Mouse (Mus musculus) ES-E14 (cell line): ENCODE measurements around the gene 9530003J23Rik. TPM values are rescaled to one million over a fixed set of nuclear protein-coding genes. Genes with fewer than 3 reads are reported as not detected.

ENCODE experiments used
- DNase-seq: peaks from one replicate; pipeline ENCODE4 v3.0.0-alpha.2; 2013; ENCODE audit warnings: low read depth, low spot score
- H3K27ac ChIP-seq: 2 replicates; pipeline ENCODE4 v1.5.1; 2012; ENCODE audit warnings: low read depth, mild to moderate bottlenecking, low read length, moderate library complexity, mixed read lengths; ENCODE audit not compliant: poor library complexity, insufficient read depth, severe bottlenecking
- H3K36me3 ChIP-seq: 2 replicates; pipeline ENCODE4 v1.6.1; 2012; ENCODE audit warnings: mild to moderate bottlenecking, low read length, moderate library complexity, mixed read lengths; ENCODE audit not compliant: control insufficient read depth, poor library complexity, insufficient read depth, severe bottlenecking
- H3K4me1 ChIP-seq, 2 experiments: fragments of 150-350 bp in 1 of 2; sonication (generic) in 1 of 2; 2 replicates each; pipeline ENCODE4 v1.6.1; 2012; ENCODE audit warnings: low read length in 2 of 2, mild to moderate bottlenecking in 1 of 2, mixed read lengths in 1 of 2; ENCODE audit not compliant: control insufficient read depth in 2 of 2, insufficient read depth in 2 of 2, poor library complexity in 1 of 2
- H3K4me3 ChIP-seq, 2 experiments: fragments of 150-350 bp in 1 of 2; sonication (generic) in 1 of 2; 2 replicates each; pipeline ENCODE4 v1.5.1; 2012; ENCODE audit warnings: low read length in 2 of 2, low read depth in 1 of 2, mild to moderate bottlenecking in 1 of 2, mixed read lengths in 1 of 2; ENCODE audit not compliant: insufficient read depth in 1 of 2, poor library complexity in 1 of 2, severe bottlenecking in 1 of 2
- H3K9ac ChIP-seq: 2 replicates; pipeline ENCODE4 v1.6.1; 2012; ENCODE audit warnings: low read depth, mild to moderate bottlenecking, low read length, mixed read lengths; ENCODE audit not compliant: poor library complexity, insufficient read depth, severe bottlenecking
- H3K9me3 ChIP-seq: fragments of 150-350 bp; sonication (generic); 2 replicates; pipeline ENCODE4 v1.6.1; 2012; ENCODE audit warnings: low read depth, mild to moderate bottlenecking, low read length; ENCODE audit not compliant: control insufficient read depth, insufficient read depth
- CHD2 ChIP-seq: IDR thresholded peaks from 2 replicates; pipeline ENCODE4 v1.6.1; 2014; ENCODE audit warnings: mild to moderate bottlenecking, low read depth, low read length, inconsistent platforms
- HCFC1 ChIP-seq: IDR thresholded peaks from 2 replicates; pipeline ENCODE4 v1.6.1; 2012; ENCODE audit warnings: low read length, inconsistent platforms, borderline replicate concordance; ENCODE audit not compliant: insufficient read depth
- MAFK ChIP-seq: IDR thresholded peaks from 2 replicates; pipeline ENCODE4 v1.6.1; 2014; ENCODE audit warnings: mild to moderate bottlenecking, low read depth, low read length, inconsistent platforms; ENCODE audit not compliant: insufficient read depth
- ZC3H11A ChIP-seq: IDR thresholded peaks from 2 replicates; pipeline ENCODE4 v1.6.1; 2012; ENCODE audit warnings: low read depth, mild to moderate bottlenecking, inconsistent platforms, low read length, borderline replicate concordance
- ZNF384 ChIP-seq: IDR thresholded peaks from 2 replicates; pipeline ENCODE4 v1.6.1; 2012; ENCODE audit warnings: low read depth, low read length, inconsistent platforms
- in situ Hi-C, 2 experiments: fragments of 600-800 bp; cut with MboI; formaldehyde crosslinking; loops; one replicate each; pipeline ENCODE4 v1.15.1; 2025; ENCODE audit warnings: low sequenced_read_pairs in 2 of 2, inconsistent platforms in 1 of 2; ENCODE audit not compliant: unreplicated experiment in 2 of 2
- total RNA-seq: library from RNA; depleted of rRNA; stranded (reverse); fragments of 300-350 nt; gene quantifications from 2 replicates; pipeline ENCODE4 v1.2.3, GENCODE M21; 2012; rRNA removed

9530003J23Rik gene
- total RNA-seq, 1 experiment, result not detected

DNA sequence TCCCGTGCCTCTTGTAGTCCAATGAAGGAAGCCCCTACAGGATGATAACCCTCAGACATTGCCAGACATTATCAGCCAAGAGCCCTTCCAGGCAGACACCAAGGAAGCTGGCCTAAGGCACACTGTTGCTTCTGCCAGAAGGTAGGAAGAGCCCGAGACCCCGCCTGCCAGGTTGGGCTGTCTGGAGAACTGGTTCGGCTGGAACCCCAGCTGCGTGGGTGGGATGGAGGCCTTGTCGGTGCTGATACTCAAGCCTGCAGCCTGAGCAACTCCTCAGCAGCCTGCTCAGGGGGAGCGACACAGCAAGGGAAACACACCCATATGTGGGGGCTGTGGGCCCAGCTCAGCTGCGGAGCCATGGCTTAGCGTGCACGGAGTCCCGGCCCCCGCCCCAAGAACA is 43.5 kb downstream of the 9530003J23Rik start:
- Histone ChIP-seq H3K9ac (0 out of 2 replicates have a peak overlapping the region, but pooled peaks have one; percentile 0), H3K27ac (no peak overlapping the region), H3K4me3 (peak overlapping the region; percentile 20 to 59; a peak in 3 of 4 replicates), H3K36me3 (no peaks in the 10 kb centered on the region), H3K4me1 (peaks cover 0 to 3% of the 10 kb centered on the region in 2 experiments; a peak in 1 of 4 replicates), H3K9me3 (no peaks in the 10 kb centered on the region)
- in situ Hi-C loops, result no loop called here
- TF ChIP-seq HCFC1 (no peak), ZC3H11A (no peak), ZNF384 (no peak), MAFK (no peak), CHD2 (no peak)
- DNase-seq, result no peak

DNA sequence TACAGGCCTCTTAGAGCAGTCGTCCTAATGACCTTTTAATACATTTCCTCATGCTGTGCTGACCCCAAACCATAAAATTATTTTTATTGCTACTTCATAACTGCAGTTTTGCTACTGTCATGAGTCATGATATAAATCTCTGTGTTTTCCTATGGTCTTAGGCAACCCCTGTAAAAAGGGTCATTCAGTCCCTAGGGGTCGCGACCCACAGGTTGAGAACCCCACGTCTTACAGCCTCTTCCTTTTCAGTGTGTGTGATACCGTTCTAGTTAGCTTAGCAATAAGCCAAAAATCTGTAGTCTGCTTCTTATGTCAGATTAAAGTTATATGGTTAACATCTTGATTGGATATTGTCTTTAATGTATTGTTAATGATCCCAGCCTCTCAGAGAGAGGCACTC is 45.1 kb downstream of the 9530003J23Rik start:
- Histone ChIP-seq H3K36me3 (no peaks in the 10 kb centered on the region), H3K27ac (no peak overlapping the region), H3K4me3 (no peak overlapping the region), H3K9me3 (no peaks in the 10 kb centered on the region), H3K4me1 (peaks cover 0 to 3% of the 10 kb centered on the region in 2 experiments; a peak in 1 of 4 replicates), H3K9ac (no peak overlapping the region)
- in situ Hi-C loops, result no loop called here
- no peak for DNase-seq
- no peak for TF ChIP-seq MAFK
- TF ChIP-seq ZC3H11A, result no peak
- no peak for TF ChIP-seq HCFC1
- peak; percentile 95 for TF ChIP-seq CHD2
- no peak for TF ChIP-seq ZNF384

DNA sequence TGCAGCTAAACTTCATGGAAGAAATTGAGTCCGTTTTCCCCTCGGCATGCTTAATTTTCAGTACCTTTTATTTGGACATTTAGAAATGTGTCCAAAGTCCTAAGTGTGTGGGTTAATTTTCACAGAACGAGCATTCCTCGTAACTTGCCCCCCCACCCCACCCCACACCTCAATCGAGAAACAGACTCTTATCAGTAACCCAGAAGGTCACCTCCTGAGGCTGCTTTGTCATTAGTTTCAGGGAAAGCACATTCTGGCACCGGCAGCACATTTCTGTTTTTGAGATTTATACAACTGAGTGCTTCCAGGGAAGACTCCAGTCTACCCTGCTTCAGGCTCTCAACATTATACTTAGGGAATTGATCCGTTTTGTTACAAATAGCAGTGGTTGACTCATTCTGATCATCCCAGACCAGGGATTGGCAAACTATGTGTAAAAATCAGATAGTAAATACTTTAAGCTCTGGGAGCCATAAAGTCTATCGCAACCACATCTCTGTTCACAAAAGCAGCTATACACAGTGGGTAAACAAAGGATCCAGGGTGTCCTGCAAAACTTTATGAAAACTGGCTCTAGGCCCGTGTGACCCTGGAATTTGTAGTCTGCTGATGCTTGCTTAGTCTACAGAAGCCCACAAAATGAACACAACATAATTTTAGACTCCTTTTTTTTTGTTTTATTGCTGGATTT is 53.0 kb downstream of the 9530003J23Rik start:
- DNase-seq, result no peak
- Histone ChIP-seq H3K4me1 (no peaks in the 10 kb centered on the region; a peak in 1 of 4 replicates), H3K9ac (no peak overlapping the region), H3K4me3 (no peak overlapping the region), H3K36me3 (no peaks in the 10 kb centered on the region), H3K9me3 (no peaks in the 10 kb centered on the region), H3K27ac (no peak overlapping the region)
- in situ Hi-C loops, result no loop called here
- TF ChIP-seq ZNF384 (no peak), HCFC1 (no peak), ZC3H11A (no peak), CHD2 (no peak), MAFK (no peak)

Other genes starting within 250 kb of the 9530003J23Rik start
- 0.27 and 0.53 TPM in 2 replicates for gene Lrrc10, start 193.4 kb downstream of the 9530003J23Rik start, total RNA-seq
- gene Cct2, start 174.9 kb downstream of the 9530003J23Rik start, total RNA-seq, result 369 and 441 TPM in 2 replicates
- 11.7 and 17.3 TPM in 2 replicates for gene Frs2, start 90.2 kb downstream of the 9530003J23Rik start, total RNA-seq
- 39.7 and 47.3 TPM in 2 replicates for gene Yeats4, start 14.2 kb downstream of the 9530003J23Rik start, total RNA-seq
- gene Lyz2, start 43.6 kb upstream of the 9530003J23Rik start, total RNA-seq, result 0.13 TPM in 1 of 2 replicates, not detected in the other
- gene Lyz1, start 54.2 kb upstream of the 9530003J23Rik start, total RNA-seq, result not detected in 2 replicates
- 116 and 129 TPM in 2 replicates for gene Cpsf6, start 141.3 kb upstream of the 9530003J23Rik start, total RNA-seq